Mouse (Mus musculus) heart, adult 2 months (tissue): ENCODE data around the gene Hsd17b1. TPM values are rescaled to one million over a fixed set of nuclear protein-coding genes. Genes with fewer than 3 reads are reported as not detected.

Experiments used
- DNase-seq, 2 experiments: peaks; one replicate each; pipeline ENCODE4 v3.0.0; 2021
- H3K27ac ChIP-seq: fragments of 200-600 bp; 2 replicates; pipeline ENCODE4 v1.8.1; 2022
- H3K27me3 ChIP-seq: fragments of 200-500 bp; 2 replicates; pipeline ENCODE4 v1.6.1; 2012; ENCODE audit warnings: mild to moderate bottlenecking, low read length, inconsistent platforms, mixed read lengths; ENCODE audit not compliant: control insufficient read depth, insufficient read depth
- H3K36me3 ChIP-seq: fragments of 200-500 bp; 2 replicates; pipeline ENCODE4 v1.6.1; 2012; ENCODE audit warnings: low read length, inconsistent platforms; ENCODE audit not compliant: control insufficient read depth, insufficient read depth
- H3K4me1 ChIP-seq: fragments of 200-500 bp; 2 replicates; pipeline ENCODE4 v1.6.1; 2011; ENCODE audit warnings: low read length; ENCODE audit not compliant: control insufficient read depth, insufficient read depth
- H3K4me3 ChIP-seq: fragments of 200-600 bp; 2 replicates; pipeline ENCODE4 v1.8.1; 2022
- H3K79me2 ChIP-seq: fragments of 200-500 bp; replicated peaks from 2 replicates; pipeline ENCODE4 v1.6.1; 2012; ENCODE audit warnings: mild to moderate bottlenecking, inconsistent platforms, low read length, moderate library complexity, mixed read lengths; ENCODE audit not compliant: control insufficient read depth, insufficient read depth
- H3K9ac ChIP-seq: fragments of 200-500 bp; 2 replicates; pipeline ENCODE4 v1.6.1; 2012; ENCODE audit warnings: low read depth, mild to moderate bottlenecking, control low read depth, inconsistent platforms, low read length, mixed read lengths
- CTCF ChIP-seq: fragments of 200-600 bp; IDR thresholded peaks from 2 replicates; pipeline ENCODE4 v1.8.1; 2022; ENCODE audit warnings: antibody characterized with exemption, mild to moderate bottlenecking, moderate library complexity
- EP300 ChIP-seq: fragments of 200-500 bp; IDR thresholded peaks from 2 replicates; pipeline ENCODE4 v1.6.1; 2011; ENCODE audit warnings: low read depth, low read length, control low read depth; ENCODE audit not compliant: insufficient read depth
- POLR2A ChIP-seq: fragments of 200-500 bp; IDR thresholded peaks from 2 replicates; pipeline ENCODE4 v1.6.1; 2011; ENCODE audit warnings: mild to moderate bottlenecking, low read depth, low read length, control low read depth; ENCODE audit not compliant: insufficient read depth
- WGBS: fragments of 180-500 bp; shearing (Covaris S2); methylation state at CpG from one replicate; pipeline ENCODE4 v1.1.7; 2018; 5-methylcytosine and 5-hydroxymethylcytosine counted together
- intact Hi-C: fragments of 180-260 bp; cut with DNase I; formaldehyde crosslinking; loops from one replicate; pipeline ENCODE4 v1.15.1; 2025
- polyA plus RNA-seq: library from polyadenylated mRNA; depleted of rRNA; stranded (reverse); fragments of >200 nt; gene quantifications from 2 replicates; pipeline ENCODE4 v1.2.3, GENCODE M21; 2012
- total RNA-seq, 2 experiments: library from RNA; stranded (reverse); gene quantifications; 2 replicates each; pipeline ENCODE4 v1.2.3; 2021

Hsd17b1 gene
- total and polyA plus RNA-seq, 3 experiments, result 0.47 to 0.70 (median 0.55) TPM

- no peaks in the 10 kb centered on the region for H3K79me2 ChIP-seq
- no peak overlapping the region for H3K4me3 ChIP-seq
- peaks cover 39% of the 10 kb centered on the region for H3K4me1 ChIP-seq
- 31% methylated on average over 8 of the region's 8 CpGs for WGBS
- intact Hi-C loops, result loop anchor here (2.0 kb wide), 1 partner anchor 48 kb away; the partner anchor contains the start of gene Atp6v0a1
- peaks cover 12% of the 10 kb centered on the region; the same call in 1 of the 2 replicates for H3K36me3 ChIP-seq
- peak overlapping the region; percentile 66 for H3K27ac ChIP-seq
- no peak overlapping the region for H3K9ac ChIP-seq
- TF ChIP-seq POLR2A (no peak), EP300 (no peak), CTCF (no peak)
- H3K27me3 ChIP-seq, result no peaks in the 10 kb centered on the region
- DNase-seq, result peak; percentile 61 to 78
Observed at GRCm38 (mm10) chr11:101056885-101057284, 21.3 kb upstream of the Hsd17b1 start.

DNA sequence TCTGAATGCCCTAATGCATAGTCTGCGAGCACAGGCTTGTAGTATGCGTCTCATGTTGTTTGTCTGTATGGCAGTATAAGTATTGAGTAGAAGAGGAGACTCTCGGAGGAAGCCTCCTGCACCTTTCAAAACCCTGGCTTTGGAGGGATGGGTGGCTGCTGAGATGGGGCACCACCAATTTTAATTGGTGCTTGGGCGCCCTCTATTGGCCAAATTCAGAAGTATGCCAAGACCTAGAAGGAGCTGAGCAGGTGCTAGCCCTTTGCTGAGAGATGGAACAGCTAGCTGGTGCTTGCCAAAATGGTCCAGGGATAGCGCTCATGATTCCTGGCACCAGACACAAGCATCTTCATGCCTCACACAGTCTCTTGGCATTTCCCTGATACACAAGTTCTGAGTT, 20.4 kb upstream of the Hsd17b1 start:
- no peaks in the 10 kb centered on the region for H3K27me3 ChIP-seq
- H3K9ac ChIP-seq, result no peak overlapping the region
- H3K27ac ChIP-seq, result peak overlapping the region; percentile 92
- H3K4me3 ChIP-seq, result no peak overlapping the region
- peaks cover 13% of the 10 kb centered on the region; the same call in 1 of the 2 replicates for H3K36me3 ChIP-seq
- H3K79me2 ChIP-seq, result no peaks in the 10 kb centered on the region
- TF ChIP-seq EP300 (peak; percentile 80), POLR2A (no peak), CTCF (peak; percentile 90)
- intact Hi-C loops, result loop anchor here (1.0 to 2.0 kb wide), 3 partner anchors 49 to 165 kb away; partner anchors contain the start of gene Atp6v0a1
- 25% methylated on average over 5 of the region's 5 CpGs for WGBS
- H3K4me1 ChIP-seq, result peaks cover 44% of the 10 kb centered on the region
- DNase-seq, result peak; percentile 86 to 87

GRCm38 (mm10) chr11:101058726-101059125, 19.5 kb upstream of the Hsd17b1 start:
- Histone ChIP-seq H3K79me2 (no peaks in the 10 kb centered on the region), H3K9ac (peak overlapping the region; percentile 41; the same call in 1 of the 2 replicates), H3K36me3 (peaks cover 15% of the 10 kb centered on the region; the same call in 1 of the 2 replicates), H3K27me3 (no peaks in the 10 kb centered on the region), H3K4me1 (peaks cover 46% of the 10 kb centered on the region), H3K4me3 (0 out of 2 replicates have a peak overlapping the region, but pooled peaks have one; percentile 12), H3K27ac (peak overlapping the region; percentile 92)
- TF ChIP-seq EP300 (peak; percentile 97), POLR2A (peak; percentile 58), CTCF (no peak)
- intact Hi-C loops, result loop anchor here (1.0 to 2.0 kb wide), 2 partner anchors 75 to 166 kb away; no protein-coding TSS in a partner anchor
- peak; percentile 64 to 75 for DNase-seq
- WGBS, result 21% methylated on average over 5 of the region's 5 CpGs

GRCm38 (mm10) chr11:101059473-101059872, 18.7 kb upstream of the Hsd17b1 start:
- Histone ChIP-seq H3K27ac (peak overlapping the region; percentile 99), H3K27me3 (no peaks in the 10 kb centered on the region), H3K9ac (peak overlapping the region; percentile 1; the same call in 1 of the 2 replicates), H3K4me1 (peaks cover 50% of the 10 kb centered on the region), H3K79me2 (no peaks in the 10 kb centered on the region), H3K36me3 (peaks cover 18% of the 10 kb centered on the region; the same call in 1 of the 2 replicates), H3K4me3 (no peak overlapping the region)
- DNase-seq, result peak in 1 of 2 experiments; percentile 39
- intact Hi-C loops, result loop anchor here (2.0 kb wide), 1 partner anchor 167 kb away; no protein-coding TSS in a partner anchor
- no peak for TF ChIP-seq CTCF
- TF ChIP-seq EP300, result no peak
- no peak for TF ChIP-seq POLR2A
- 65% methylated on average over 10 of the region's 10 CpGs for WGBS

DNA sequence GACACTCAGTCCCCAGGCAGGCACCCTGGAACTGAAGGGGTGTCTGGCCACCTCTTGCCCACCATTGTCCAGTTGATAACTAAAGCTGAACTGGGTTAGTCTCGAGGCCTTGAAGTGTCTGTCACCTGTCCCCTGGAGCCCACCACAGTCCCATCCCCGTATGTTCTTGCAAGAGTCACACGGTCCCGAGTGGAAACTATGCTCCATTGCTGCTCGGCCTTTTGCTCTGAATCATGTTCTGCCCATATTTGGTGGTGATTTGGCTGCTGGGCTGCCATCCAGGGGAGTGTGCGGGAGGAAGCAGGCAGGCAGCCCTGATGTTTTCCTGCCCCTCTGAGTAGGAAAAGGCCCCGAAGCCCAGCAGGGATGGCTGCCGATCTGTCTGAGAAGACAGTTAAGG, 18.1 kb upstream of the Hsd17b1 start:
- H3K79me2 ChIP-seq, result no peaks in the 10 kb centered on the region
- peak overlapping the region; percentile 49 for H3K9ac ChIP-seq
- peak overlapping the region; percentile 99 for H3K27ac ChIP-seq
- peaks cover 50% of the 10 kb centered on the region for H3K4me1 ChIP-seq
- 0 out of 2 replicates have a peak overlapping the region, but pooled peaks have one; percentile 15 for H3K4me3 ChIP-seq
- H3K27me3 ChIP-seq, result no peaks in the 10 kb centered on the region
- TF ChIP-seq CTCF, result 0 out of 2 replicates have a peak, but pooled peaks have one; percentile 5
- TF ChIP-seq EP300, result peak; percentile 91
- peak; percentile 63 for TF ChIP-seq POLR2A
- peaks cover 20% of the 10 kb centered on the region; the same call in 1 of the 2 replicates for H3K36me3 ChIP-seq
- intact Hi-C loops, result loop anchor here (1.0 to 10.0 kb wide), 4 partner anchors 98 to 663 kb away; partner anchors contain the start of genes Cnp and Jup
- WGBS, result 2% methylated on average over 8 of the region's 8 CpGs
- DNase-seq, result peak; percentile 80 to 88

DNA sequence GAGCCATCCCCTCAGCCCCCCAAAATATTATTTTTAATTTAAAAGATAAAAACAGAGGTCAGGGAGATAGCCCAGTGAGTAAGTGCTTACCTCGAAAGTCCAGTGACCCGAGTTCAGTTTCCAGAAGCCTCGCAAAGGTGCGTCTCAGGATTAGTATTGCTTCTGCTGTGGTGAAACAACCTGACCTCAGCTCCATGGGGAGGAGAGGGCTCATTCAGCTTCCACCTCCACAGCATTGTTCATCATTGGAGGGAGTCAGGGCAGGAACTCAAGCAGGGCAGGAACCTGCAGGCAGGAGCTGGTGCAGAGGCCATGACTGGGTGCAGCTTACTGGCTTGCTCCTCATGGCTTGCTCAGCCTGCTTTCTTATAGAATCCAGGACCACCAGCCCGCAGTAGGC, 17.2 kb upstream of the Hsd17b1 start:
- intact Hi-C loops, result loop anchor here (5.0 to 10.0 kb wide), 3 partner anchors 336 to 664 kb away; partner anchors contain the start of genes Cnp and Jup
- H3K9ac ChIP-seq, result no peak overlapping the region
- TF ChIP-seq POLR2A (no peak), CTCF (no peak), EP300 (no peak)

More for the DNA sequence above, 17.2 kb upstream of the Hsd17b1 start:
- 92% methylated on average over 5 of the region's 5 CpGs for WGBS
- Histone ChIP-seq H3K36me3 (peaks cover 20% of the 10 kb centered on the region; the same call in 1 of the 2 replicates), H3K79me2 (no peaks in the 10 kb centered on the region), H3K4me3 (no peak overlapping the region), H3K27ac (peak overlapping the region; percentile 99), H3K4me1 (peaks cover 50% of the 10 kb centered on the region), H3K27me3 (no peaks in the 10 kb centered on the region)
- DNase-seq, result peak in 1 of 2 experiments; percentile 23
